Mouse (Mus musculus) cerebellum, adult 2 months (tissue): ENCODE results near the gene Sdk1. TPM values are rescaled to one million over a fixed set of nuclear protein-coding genes. Genes with fewer than 3 reads are reported as not detected.

Source experiments
- DNase-seq, 2 experiments: peaks; one replicate each; pipeline ENCODE4 v3.0.0; 2021
- H3K27ac ChIP-seq: fragments of 200-500 bp; 2 replicates; pipeline ENCODE4 v1.5.1; 2012; ENCODE audit warnings: low read length, control low read depth, inconsistent platforms; ENCODE audit not compliant: insufficient read depth
- H3K27me3 ChIP-seq: fragments of 200-500 bp; 2 replicates; pipeline ENCODE4 v1.6.1; 2012; ENCODE audit warnings: inconsistent platforms, mild to moderate bottlenecking, low read length, moderate library complexity; ENCODE audit not compliant: control insufficient read depth, insufficient read depth
- H3K4me1 ChIP-seq: fragments of 200-500 bp; 2 replicates; pipeline ENCODE4 v1.6.1; 2011; ENCODE audit warnings: low read length; ENCODE audit not compliant: control insufficient read depth, insufficient read depth
- H3K4me3 ChIP-seq: fragments of 200-500 bp; replicated peaks from 2 replicates; pipeline ENCODE3; 2011; ENCODE audit warnings: mild to moderate bottlenecking, low read depth, low read length, control low read depth; ENCODE audit not compliant: insufficient read depth
- CTCF ChIP-seq: fragments of 200-500 bp; IDR thresholded peaks from 2 replicates; pipeline ENCODE4 v1.5.1; 2011; ENCODE audit warnings: low read depth, mild to moderate bottlenecking, control low read depth, low read length, moderate library complexity, borderline replicate concordance; ENCODE audit not compliant: insufficient read depth
- POLR2A ChIP-seq: fragments of 200-500 bp; IDR thresholded peaks from 2 replicates; pipeline ENCODE4 v1.6.1; 2011; ENCODE audit warnings: low read length, control low read depth, borderline replicate concordance; ENCODE audit not compliant: insufficient read depth
- WGBS: fragments of 180-500 bp; shearing (Covaris S2); methylation state at CpG from one replicate; pipeline ENCODE4 v1.1.7; 2018; 5-methylcytosine and 5-hydroxymethylcytosine counted together
- polyA plus RNA-seq: library from polyadenylated mRNA; depleted of rRNA; stranded (reverse); fragments of >200 nt; gene quantifications from 2 replicates; pipeline ENCODE4 v1.2.3, GENCODE M21; 2012

Sdk1 gene
- polyA plus RNA-seq, 1 experiment = 1.5 TPM

DNA sequence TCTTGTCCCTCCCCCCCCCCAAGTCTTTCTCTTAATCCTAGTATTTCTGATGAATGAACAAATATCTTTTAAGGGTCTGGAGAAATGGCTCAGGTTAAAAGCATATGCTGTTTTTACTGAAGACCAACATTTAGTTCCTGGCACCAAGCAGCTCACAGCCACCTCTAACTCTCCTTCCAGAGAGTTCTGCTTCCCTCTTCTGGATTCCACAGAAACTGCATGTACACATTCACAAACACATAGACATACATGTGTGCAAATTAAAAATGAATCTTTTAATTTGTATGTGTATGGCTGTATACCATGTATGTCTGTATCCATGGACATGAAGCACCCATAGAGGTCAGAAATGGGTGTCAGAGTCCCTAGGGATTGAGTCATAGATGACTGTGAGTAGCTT is 968.6 kb downstream of the Sdk1 start:
- Histone ChIP-seq H3K27ac (no peak overlapping the region), H3K4me1 (no peaks in the 10 kb centered on the region), H3K4me3 (no peak overlapping the region), H3K27me3 (no peaks in the 10 kb centered on the region)
- no peak for TF ChIP-seq POLR2A
- DNase-seq = no peak

DNA sequence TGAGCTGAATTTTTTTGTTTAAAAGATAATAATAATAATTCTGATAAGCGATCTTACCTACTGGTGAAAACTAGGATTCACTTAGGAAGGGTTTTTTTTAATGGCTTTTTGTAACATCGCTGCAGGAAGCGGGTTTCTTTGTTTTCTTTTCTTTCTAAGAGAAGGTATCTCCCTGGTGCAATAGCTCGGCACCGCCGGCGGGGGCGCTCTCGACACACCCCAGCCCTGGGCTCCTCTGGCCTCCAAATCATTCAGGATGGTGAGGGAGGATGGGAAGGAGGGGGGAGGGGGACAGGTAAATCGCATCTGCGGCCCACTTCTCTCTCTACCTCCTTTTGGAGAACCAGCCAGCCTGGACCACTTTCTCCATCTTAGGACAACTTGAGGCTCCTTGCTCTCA is 971.0 kb downstream of the Sdk1 start:
- Histone ChIP-seq H3K27me3 (no peaks in the 10 kb centered on the region), H3K27ac (no peak overlapping the region), H3K4me1 (peaks cover 6% of the 10 kb centered on the region; the same call in 1 of the 2 replicates), H3K4me3 (no peak overlapping the region)
- no peak for DNase-seq
- TF ChIP-seq CTCF = 0 out of 2 replicates have a peak, but pooled peaks have one; percentile 2
- TF ChIP-seq POLR2A = no peak
- WGBS = 74% methylated on average over 11 of the region's 11 CpGs

DNA sequence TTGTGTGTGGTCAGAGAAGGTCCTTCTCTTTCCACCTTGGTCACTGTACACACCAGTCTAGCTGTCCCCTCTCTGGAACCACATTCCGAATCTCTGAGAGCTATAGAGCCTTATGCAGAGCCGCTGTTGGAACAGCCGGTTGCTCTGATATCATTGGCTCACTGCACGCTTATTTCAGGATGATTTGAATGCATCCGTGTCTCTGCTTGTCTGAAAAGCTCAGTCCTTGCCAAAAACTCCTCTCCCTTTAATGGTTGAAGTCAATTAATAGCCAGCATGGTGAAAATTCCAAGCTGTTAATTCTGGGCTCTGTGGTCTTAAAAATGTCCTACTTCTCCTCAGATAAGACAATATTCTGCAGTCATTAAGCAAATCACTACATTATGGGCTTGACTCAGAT is 974.7 kb downstream of the Sdk1 start:
- Histone ChIP-seq H3K4me3 (no peak overlapping the region), H3K27me3 (no peaks in the 10 kb centered on the region), H3K4me1 (peaks cover 6% of the 10 kb centered on the region; the same call in 1 of the 2 replicates), H3K27ac (no peak overlapping the region)
- WGBS = 6% methylated on average over 5 of the region's 5 CpGs
- peak in 1 of 2 experiments; percentile 58 for DNase-seq
- TF ChIP-seq POLR2A = no peak
- no peak for TF ChIP-seq CTCF

DNA sequence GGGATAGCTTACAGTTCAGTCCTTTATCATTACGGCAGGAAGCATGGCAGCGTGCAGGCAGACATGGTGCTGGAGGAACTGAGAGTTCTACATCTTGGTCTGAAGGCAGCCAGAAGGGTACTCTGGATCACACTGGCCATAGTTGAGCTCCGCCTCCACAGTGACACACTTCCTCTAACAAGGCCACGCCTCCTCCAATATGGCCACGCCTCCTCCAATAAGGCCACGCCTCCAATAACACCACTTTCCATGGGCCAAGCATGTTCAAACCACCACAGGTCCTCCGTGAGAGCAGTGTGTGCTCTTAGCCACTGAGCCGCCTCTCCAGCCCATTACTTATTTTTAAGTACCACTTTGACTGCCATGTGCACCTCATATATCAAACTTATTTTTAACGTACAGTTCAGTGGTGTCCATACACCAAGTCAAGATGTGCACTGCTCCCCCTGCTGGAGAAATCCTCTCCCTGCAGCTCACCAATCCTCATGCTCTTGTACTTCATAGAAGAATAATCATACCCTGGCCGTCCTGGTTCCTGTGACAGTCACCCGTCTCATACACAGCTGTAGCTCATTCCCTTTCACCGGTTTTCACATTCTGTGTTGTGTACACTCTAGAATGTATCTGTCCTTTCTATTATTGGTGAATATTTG is 979.7 kb downstream of the Sdk1 start:
- Histone ChIP-seq H3K4me3 (no peak overlapping the region), H3K27ac (no peak overlapping the region), H3K27me3 (no peaks in the 10 kb centered on the region), H3K4me1 (peaks cover 3% of the 10 kb centered on the region; the same call in 1 of the 2 replicates)
- 95% methylated on average over 12 of the region's 12 CpGs for WGBS
- peak; percentile 49 for TF ChIP-seq CTCF
- TF ChIP-seq POLR2A = no peak
- DNase-seq = peak; percentile 12 to 25

DNA sequence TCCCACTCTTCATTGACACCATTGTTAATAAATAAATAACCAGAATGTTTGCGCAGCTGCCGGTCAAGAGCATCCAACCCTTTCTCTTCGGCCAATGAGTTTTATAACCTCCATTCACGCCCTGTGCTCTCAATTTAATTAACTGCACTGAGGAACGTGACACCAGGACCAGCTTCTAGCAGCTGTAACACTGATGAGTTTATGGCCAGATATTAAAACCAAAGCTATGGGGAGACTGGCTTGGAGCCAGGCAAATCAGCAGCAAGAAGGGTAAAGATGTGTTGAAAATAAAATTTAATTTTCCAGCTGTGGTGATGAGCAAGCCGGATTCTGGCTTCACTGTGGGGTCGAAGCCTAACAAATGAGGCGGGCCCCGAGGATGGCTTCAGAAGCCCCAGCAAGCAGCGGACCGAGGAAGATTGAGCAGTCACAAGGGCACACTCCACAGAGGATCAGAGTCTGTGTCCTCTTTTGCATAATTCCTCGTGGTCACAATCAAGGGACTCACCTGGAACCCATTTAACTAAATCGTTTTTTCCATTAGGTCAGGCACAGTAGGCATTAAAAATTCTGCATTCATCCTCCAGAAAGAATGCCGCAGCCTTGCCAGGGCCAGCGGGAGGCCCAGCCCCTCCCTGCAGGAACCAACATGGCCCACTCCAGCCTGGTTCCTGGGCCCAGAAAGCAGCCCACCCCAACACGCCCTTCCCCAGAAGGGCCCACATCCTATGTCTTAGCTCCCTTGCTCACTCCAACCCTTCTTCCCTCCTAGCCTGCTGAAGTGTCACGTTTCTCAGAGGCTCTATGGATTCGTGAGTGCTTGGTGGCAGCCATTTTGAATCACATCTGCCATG is 987.9 kb downstream of the Sdk1 start:
- no peaks in the 10 kb centered on the region for H3K27me3 ChIP-seq
- 50% methylated on average over 18 of the region's 18 CpGs for WGBS

DNA sequence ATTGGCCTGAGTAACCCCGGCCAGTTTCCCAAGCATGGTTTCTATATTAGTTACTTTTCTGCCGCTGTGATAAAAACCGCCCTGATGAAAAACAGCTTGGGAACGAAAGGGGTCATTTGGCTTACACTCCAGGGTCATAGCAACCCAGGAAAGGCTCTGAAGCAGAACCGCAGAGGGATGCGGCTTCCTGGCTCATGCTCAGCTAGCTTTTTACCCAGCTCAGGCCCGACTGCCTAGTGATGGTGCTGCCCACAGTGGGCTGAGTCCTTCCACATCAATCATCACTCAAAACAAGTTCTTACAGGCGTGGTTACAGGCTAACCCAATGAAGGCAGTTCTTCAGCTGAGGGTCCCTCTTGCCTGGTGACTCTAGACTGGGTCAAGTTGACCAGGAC is 988.5 kb downstream of the Sdk1 start:
- Histone ChIP-seq H3K4me3 (no peak overlapping the region), H3K27ac (no peak overlapping the region), H3K4me1 (no peaks in the 10 kb centered on the region), H3K27me3 (no peaks in the 10 kb centered on the region)
- TF ChIP-seq CTCF = no peak
- no peak for TF ChIP-seq POLR2A
- no peak for DNase-seq
- WGBS = 79% methylated on average over 8 of the region's 8 CpGs

More for the DNA sequence above, 987.9 kb downstream of the Sdk1 start:
- no peak for DNase-seq
- Histone ChIP-seq H3K27ac (no peak overlapping the region), H3K4me1 (no peaks in the 10 kb centered on the region), H3K4me3 (no peak overlapping the region)
- TF ChIP-seq CTCF (no peak), POLR2A (no peak)

DNA sequence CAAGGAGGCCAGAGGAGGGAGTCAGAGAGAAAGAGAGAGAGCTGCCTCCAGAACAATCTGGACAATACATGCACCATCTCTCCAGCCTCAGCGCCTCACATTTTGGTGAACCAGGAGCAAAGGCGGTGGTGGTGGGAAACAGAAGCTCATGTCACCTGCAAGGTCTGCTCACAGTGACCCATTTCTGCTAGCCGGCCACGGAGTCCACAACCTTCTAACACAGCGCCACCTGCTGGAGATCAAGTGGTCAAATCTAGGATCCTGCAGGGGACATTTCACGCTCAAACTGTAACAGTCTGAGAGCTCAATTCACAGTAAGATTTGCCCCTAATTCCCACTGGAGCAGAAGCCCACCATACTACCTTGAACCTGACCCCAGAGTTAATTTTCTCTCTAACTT is 999.0 kb downstream of the Sdk1 start:
- 93% methylated on average over 6 of the region's 6 CpGs for WGBS
- no peak for DNase-seq
- H3K4me1 ChIP-seq = peaks cover 4% of the 10 kb centered on the region; the same call in 1 of the 2 replicates
- no peak overlapping the region for H3K27ac ChIP-seq
- H3K4me3 ChIP-seq = no peak overlapping the region
- H3K27me3 ChIP-seq = no peaks in the 10 kb centered on the region
- TF ChIP-seq POLR2A (no peak), CTCF (no peak)

DNA sequence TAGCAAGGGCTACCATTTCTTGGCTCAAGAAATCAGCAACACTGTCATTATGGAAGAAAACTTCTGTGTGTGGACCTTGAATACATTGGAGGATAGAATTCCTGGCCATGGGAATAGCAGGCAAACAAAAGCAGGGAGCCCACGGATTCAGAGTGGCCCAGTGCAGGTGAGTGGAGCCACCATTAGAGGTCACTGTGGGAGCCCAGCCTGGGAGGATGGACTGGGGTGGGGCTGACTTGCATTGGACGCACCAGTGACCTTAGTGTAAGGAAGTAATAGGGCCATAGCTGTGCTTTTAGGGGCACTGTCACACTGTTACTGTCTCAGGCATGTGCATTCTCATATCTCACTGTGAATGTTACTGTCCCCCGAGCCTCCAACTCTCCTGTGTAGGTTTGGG is 1001.3 kb downstream of the Sdk1 start:
- Histone ChIP-seq H3K4me1 (no peaks in the 10 kb centered on the region), H3K27me3 (no peaks in the 10 kb centered on the region), H3K4me3 (no peak overlapping the region), H3K27ac (no peak overlapping the region)
- TF ChIP-seq POLR2A (no peak), CTCF (peak; percentile 52; the same call in 1 of the 2 replicates)
- WGBS = 54% methylated on average over 3 of the region's 3 CpGs
- no peak for DNase-seq
